Mouse (Mus musculus) hindbrain, embryonic 13.5 days (tissue): ENCODE data around the gene Cdc42bpg. TPM values are rescaled to one million over a fixed set of nuclear protein-coding genes. Genes with fewer than 3 reads are reported as not detected.
"Not testable (repeated sequence)": the region's sequence is repeated elsewhere in the genome, so short reads cannot be mapped to it uniquely, and the experiment has no call there.

Source experiments
- ATAC-seq: fragments of 200-750 bp; cut with Nextera tagmentation; 2 replicates; pipeline ENCODE4 v1.8.0; 2017; ENCODE audit warnings: moderate TSS enrichment; ENCODE audit not compliant: low FRiP score
- H3K27ac ChIP-seq: fragments of 300-500 bp; sonication (generic); 2 replicates; pipeline ENCODE4 v1.5.1; 2015; ENCODE audit warnings: inconsistent platforms, mild to moderate bottlenecking, moderate library complexity
- H3K27me3 ChIP-seq: fragments of 300-500 bp; sonication (generic); 2 replicates; pipeline ENCODE4 v1.6.1; 2015; ENCODE audit warnings: mild to moderate bottlenecking, inconsistent platforms
- H3K36me3 ChIP-seq: fragments of 300-500 bp; sonication (generic); 2 replicates; pipeline ENCODE4 v1.6.1; 2015; ENCODE audit warnings: mild to moderate bottlenecking, inconsistent platforms
- H3K4me1 ChIP-seq: fragments of 300-500 bp; sonication (generic); replicated peaks from 2 replicates; pipeline ENCODE4 v1.6.1; 2015; ENCODE audit warnings: inconsistent platforms
- H3K4me2 ChIP-seq: fragments of 300-500 bp; sonication (generic); 2 replicates; pipeline ENCODE4 v1.6.1; 2015; ENCODE audit warnings: inconsistent platforms, mild to moderate bottlenecking, moderate library complexity
- H3K4me3 ChIP-seq: fragments of 300-500 bp; sonication (generic); 2 replicates; pipeline ENCODE4 v1.5.1; 2015; ENCODE audit warnings: mild to moderate bottlenecking, inconsistent platforms
- H3K9ac ChIP-seq: fragments of 300-500 bp; sonication (generic); 2 replicates; pipeline ENCODE4 v1.6.1; 2015; ENCODE audit warnings: mild to moderate bottlenecking, inconsistent platforms
- H3K9me3 ChIP-seq: fragments of 300-500 bp; sonication (generic); 2 replicates; pipeline ENCODE4 v1.6.1; 2016; ENCODE audit warnings: inconsistent platforms
- WGBS: fragments of 180-500 bp; shearing (Covaris S2); methylation state at CpG from one replicate; pipeline ENCODE4 v1.1.7; 2015; 5-methylcytosine and 5-hydroxymethylcytosine counted together
- polyA plus RNA-seq: library from polyadenylated mRNA; unstranded; fragments of >200 nt; fragmentation: Nextera tagmentation; extraction: Ambion mirVana; gene quantifications from 2 replicates; pipeline ENCODE4 v1.2.1, GENCODE M21; 2015

The Cdc42bpg gene
- polyA plus RNA-seq, 1 experiment from 2014 or later = 0.42 TPM

DNA sequence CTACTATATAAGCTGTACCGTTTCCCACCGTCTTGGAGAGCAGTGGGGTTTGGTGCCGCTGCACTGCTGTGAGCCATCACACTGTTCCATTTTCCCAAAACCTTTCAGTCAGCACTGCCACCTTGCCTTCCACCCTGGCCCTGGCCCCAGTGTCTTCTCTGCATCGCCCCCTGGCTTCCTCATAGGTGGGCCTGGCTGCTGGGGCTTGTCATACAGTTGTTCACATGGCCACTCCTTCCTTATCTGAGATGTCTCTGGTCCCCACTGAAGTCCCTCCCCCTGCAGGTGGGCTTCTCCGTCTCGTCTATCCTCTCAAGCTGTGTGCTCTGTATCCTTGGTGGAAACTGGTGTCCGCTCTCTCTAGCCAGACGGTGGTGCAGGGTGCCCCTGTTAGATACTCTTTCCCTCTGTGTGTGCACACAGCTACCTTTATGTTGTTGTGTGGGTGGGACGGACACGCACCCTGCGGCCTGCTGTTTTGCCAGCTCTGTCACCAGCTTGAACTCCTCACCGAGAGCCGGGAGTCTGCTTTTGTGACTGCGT is 16.5 kb upstream of the Cdc42bpg start:
- Histone ChIP-seq H3K4me2 (no peak overlapping the region), H3K9ac (no peak overlapping the region), H3K4me3 (no peak overlapping the region), H3K36me3 (peaks cover 81% of the 10 kb centered on the region), H3K27me3 (no peaks in the 10 kb centered on the region), H3K27ac (no peak overlapping the region), H3K9me3 (no peaks in the 10 kb centered on the region), H3K4me1 (peaks cover 25% of the 10 kb centered on the region)
- ATAC-seq = no peak
- 94% methylated on average over 14 of the region's 14 CpGs for WGBS

DNA sequence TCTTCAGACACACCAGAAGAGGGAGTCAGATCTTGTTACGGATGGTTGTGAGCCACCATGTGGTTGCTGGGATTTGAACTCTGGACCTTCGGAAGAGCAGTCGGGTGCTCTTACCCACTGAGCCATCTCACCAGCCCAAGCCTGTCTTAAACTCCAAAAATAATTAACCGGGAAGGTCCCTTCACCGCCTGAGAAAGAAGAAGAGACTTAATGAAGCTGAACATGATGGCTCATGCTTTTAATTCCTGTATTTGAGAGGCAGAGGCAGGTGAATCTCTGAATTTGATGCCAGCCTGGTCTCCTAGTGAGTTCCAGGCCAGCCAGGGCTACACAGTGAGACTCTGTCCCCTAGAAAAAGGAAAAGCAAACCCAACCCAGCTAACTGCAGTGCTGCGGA is 15.5 kb upstream of the Cdc42bpg start:
- WGBS = 91% methylated on average over 5 of the region's 6 CpGs
- peaks cover 81% of the 10 kb centered on the region for H3K36me3 ChIP-seq
- ATAC-seq, H3K9me3 ChIP-seq, H3K27ac ChIP-seq, H3K9ac ChIP-seq, H3K27me3 ChIP-seq, H3K4me2 ChIP-seq, H3K4me3 ChIP-seq: not testable (repeated sequence)
- peaks cover 25% of the 10 kb centered on the region for H3K4me1 ChIP-seq

DNA sequence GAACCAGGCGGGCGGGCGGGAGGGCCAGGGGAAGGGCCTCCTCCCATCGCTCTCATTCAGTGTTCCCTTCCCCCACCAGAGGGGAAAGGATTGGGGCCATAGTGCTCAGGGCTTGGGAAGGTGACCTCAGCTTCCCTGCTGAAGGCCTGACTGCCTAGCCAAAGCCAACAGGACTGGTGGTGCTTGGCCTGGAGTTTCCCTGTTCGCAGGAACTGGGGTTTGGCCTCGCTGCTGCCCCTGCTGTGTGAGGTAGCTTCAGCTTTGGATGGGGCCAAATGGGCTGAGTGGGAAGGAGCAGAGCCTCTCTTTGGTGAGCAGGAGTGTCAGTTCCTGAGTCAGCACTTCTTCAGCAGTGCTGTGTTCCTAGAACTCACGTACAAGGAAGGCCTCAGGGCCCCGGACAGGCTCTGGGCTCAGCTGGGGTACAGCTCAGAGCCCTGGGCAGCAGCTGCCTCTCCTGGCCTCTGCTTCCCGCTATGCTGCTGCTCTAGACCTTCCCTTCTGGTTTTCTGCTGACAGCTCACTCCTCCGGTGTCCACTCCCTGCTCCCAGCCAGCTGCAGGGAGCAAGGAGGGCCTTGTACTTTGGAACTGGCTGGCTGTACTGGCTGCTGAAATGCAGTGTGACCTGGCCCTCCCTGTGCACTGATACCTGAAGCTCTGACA is 15.0 kb upstream of the Cdc42bpg start:
- no peaks in the 10 kb centered on the region for H3K9me3 ChIP-seq
- 81% methylated on average over 8 of the region's 10 CpGs for WGBS
- H3K4me3 ChIP-seq = no peak overlapping the region
- no peaks in the 10 kb centered on the region for H3K27me3 ChIP-seq
- peaks cover 81% of the 10 kb centered on the region for H3K36me3 ChIP-seq
- no peak overlapping the region for H3K4me2 ChIP-seq
- peak overlapping the region; percentile 46; the same call in 1 of the 2 replicates for H3K9ac ChIP-seq
- H3K4me1 ChIP-seq = peaks cover 24% of the 10 kb centered on the region
- ATAC-seq = no peak
- no peak overlapping the region for H3K27ac ChIP-seq

DNA sequence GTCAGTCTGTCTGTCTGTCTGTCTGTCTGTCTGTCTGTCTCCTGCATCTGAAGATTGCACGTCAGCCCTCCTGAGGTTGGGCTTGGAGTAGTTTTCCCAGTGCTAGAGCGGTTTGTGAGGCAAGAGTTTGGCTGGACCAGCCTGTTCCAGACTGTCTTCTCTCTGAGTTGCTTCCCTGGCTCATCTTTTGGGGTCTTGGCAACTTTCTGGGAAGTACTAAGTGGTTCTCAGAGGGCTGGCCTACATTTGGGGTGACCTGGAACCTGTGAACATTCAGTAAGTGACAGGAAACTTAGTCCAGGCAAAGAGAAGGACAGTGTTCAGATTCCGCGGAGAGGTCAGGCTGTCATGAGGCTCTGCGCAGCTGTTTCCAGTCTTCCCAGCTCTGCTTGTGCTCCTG is 14.0 kb upstream of the Cdc42bpg start:
- ATAC-seq = no peak
- Histone ChIP-seq H3K9ac (no peak overlapping the region), H3K4me2 (no peak overlapping the region), H3K4me1 (peaks cover 14% of the 10 kb centered on the region), H3K27me3 (no peaks in the 10 kb centered on the region), H3K36me3 (peaks cover 81% of the 10 kb centered on the region), H3K4me3 (no peak overlapping the region), H3K9me3 (no peaks in the 10 kb centered on the region), H3K27ac (no peak overlapping the region)
- WGBS = 89% methylated on average over 5 of the region's 5 CpGs

DNA sequence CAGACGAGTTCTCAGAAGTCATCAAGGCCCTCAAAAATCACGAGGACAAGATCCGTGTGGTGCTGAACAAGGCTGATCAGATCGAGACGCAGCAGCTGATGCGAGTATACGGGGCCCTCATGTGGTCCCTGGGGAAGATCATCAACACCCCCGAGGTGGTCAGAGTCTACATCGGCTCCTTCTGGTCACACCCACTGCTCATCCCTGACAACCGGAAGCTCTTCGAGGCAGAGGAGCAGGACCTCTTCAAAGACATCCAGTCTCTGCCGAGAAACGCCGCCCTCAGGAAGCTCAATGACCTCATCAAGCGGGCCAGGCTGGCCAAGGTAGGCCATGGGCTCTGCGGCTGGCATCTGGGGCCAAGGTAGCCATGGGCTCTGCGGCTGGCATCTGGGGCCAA is 12.0 kb upstream of the Cdc42bpg start:
- H3K27me3 ChIP-seq = no peaks in the 10 kb centered on the region
- peaks cover 6% of the 10 kb centered on the region; the same call in 1 of the 2 replicates for H3K4me1 ChIP-seq
- no peak overlapping the region for H3K4me3 ChIP-seq
- no peak overlapping the region for H3K9ac ChIP-seq
- WGBS = 94% methylated on average over 17 of the region's 17 CpGs
- no peaks in the 10 kb centered on the region for H3K9me3 ChIP-seq
- no peak overlapping the region for H3K4me2 ChIP-seq
- no peak overlapping the region for H3K27ac ChIP-seq
- ATAC-seq = no peak
- peaks cover 92% of the 10 kb centered on the region for H3K36me3 ChIP-seq

DNA sequence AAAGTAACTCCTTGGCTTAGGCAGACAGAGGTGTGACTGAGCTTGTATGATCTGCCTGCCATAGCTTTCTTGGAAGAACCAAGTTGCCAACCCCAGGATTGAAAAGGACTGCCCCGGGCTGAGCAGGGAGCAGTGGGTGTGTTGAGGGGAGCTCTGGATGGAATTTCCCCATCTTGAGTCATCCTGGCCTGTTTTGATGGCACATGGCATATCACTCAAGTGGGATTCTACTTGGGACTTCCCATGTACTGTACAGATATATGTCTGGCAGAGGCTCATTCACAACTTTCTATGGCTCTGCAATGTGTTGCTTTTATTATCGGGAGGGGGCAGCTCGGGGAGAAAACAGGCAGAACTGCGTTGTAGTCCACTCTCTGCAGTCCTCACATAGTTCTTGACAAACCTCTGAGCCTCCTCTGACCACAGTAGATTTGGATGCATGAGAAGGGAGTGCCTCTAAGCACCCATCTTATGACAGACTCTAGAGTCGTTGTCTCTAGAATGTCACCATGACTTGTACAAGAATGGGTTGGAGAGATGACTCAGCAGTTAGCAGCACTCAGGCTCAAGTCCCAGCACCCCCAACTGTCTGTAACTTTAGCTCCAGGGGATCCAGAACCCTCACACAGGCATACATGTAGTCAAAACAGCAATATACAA is 9.6 kb upstream of the Cdc42bpg start:
- Histone ChIP-seq H3K9me3 (no peaks in the 10 kb centered on the region), H3K4me1 (peaks cover 9% of the 10 kb centered on the region; the same call in 1 of the 2 replicates), H3K4me2 (no peak overlapping the region), H3K36me3 (peaks cover 89% of the 10 kb centered on the region), H3K27me3 (no peaks in the 10 kb centered on the region), H3K27ac (no peak overlapping the region), H3K4me3 (no peak overlapping the region), H3K9ac (no peak overlapping the region; the same call in 1 of the 2 replicates)
- ATAC-seq = no peak
- 94% methylated on average over 5 of the region's 5 CpGs for WGBS

DNA sequence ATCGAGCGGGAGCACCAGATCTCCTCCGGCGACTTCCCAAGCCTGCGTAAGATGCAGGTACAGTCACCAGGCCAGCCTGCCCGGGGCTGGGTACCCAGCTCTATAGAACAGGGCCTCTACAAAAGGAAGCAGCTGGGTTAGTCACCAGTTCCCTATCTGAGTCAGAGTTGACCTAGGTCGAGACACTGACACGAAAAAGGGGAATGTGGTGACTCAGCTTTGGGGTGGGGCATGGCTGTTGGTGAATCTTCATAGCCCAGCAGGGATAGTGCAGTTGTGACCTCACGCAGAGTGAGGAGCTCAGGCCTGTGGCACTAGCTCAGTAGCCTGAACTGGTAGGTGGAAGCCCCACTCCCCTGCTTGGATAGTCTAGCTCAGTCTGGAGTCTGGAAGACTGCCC is 8.6 kb upstream of the Cdc42bpg start:
- Histone ChIP-seq H3K27ac (no peak overlapping the region), H3K27me3 (no peaks in the 10 kb centered on the region), H3K9me3 (no peaks in the 10 kb centered on the region), H3K9ac (no peak overlapping the region), H3K4me3 (no peak overlapping the region), H3K4me2 (no peak overlapping the region), H3K4me1 (peaks cover 9% of the 10 kb centered on the region), H3K36me3 (peaks cover 80% of the 10 kb centered on the region)
- ATAC-seq = no peak
- 90% methylated on average over 9 of the region's 9 CpGs for WGBS

DNA sequence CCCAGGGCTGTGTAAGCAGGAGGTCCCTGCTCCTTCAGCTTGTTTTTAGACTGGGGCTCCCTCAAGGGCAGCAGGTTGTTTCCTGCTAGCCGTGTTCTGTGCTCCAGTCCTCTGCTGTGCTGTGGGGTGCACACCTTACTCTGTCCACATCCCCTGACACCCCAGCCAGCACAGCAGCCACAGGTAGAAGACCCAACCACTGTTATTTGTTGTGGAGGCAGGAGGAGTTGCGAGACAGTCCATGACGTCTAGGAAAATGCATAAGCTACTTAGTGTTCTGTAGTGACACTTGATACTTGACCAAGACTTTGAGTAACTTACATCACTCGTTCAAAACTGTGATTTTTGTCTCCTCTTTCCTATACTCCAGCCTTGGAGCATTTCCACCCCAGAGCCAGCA is 7.3 kb upstream of the Cdc42bpg start:
- no peak overlapping the region for H3K9ac ChIP-seq
- no peak overlapping the region for H3K4me2 ChIP-seq
- H3K27me3 ChIP-seq = no peaks in the 10 kb centered on the region
- ATAC-seq = no peak
- peaks cover 9% of the 10 kb centered on the region for H3K4me1 ChIP-seq
- 85% methylated on average over 4 of the region's 4 CpGs for WGBS
- peaks cover 69% of the 10 kb centered on the region for H3K36me3 ChIP-seq
- H3K27ac ChIP-seq = no peak overlapping the region
- no peaks in the 10 kb centered on the region for H3K9me3 ChIP-seq
- no peak overlapping the region for H3K4me3 ChIP-seq

DNA sequence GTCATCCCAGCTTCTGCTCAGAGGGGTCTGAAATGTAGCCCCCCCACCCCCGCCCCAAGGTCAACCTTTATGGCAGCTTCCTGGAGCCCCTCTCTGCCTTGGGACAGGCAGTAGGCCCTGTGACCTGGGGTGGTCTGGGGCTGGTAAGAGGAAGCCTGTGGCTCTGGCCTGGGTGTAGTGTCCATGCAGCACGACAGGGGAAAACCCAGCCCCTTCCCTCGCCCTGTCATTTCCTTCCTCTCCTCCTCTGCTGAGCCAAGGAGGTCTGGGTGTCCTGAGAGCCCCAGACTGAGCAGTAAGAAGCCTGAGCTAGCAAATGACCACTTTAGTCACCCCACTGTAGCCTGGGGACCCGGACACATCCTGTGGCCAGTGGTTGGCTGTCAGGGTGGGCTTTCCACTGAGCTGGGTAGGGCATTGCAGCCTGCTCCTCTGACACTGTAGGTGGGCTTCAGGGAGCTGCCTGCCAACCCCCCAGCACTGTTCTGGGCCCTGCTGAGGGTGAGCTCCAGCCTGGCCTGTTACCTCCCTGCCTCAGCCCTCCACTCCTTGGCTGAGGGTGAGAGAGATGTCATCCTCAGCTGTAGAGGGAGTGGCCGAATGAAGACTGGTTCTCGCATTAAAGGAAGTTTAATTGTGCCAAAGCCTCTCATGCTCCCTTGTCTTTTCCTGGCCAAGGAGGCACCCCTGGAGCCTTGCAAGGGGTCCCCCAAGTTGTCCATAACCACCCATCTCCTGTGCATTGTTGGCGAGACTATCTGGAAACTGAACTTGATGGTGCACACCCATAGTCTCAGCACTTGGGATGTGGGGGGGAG is 6.6 kb upstream of the Cdc42bpg start:
- Histone ChIP-seq H3K9ac (no peak overlapping the region; the same call in 1 of the 2 replicates), H3K4me2 (no peak overlapping the region), H3K4me3 (no peak overlapping the region), H3K4me1 (peaks cover 9% of the 10 kb centered on the region), H3K27me3 (no peaks in the 10 kb centered on the region), H3K27ac (peak overlapping the region; percentile 12; the same call in 1 of the 2 replicates), H3K9me3 (no peaks in the 10 kb centered on the region), H3K36me3 (peaks cover 62% of the 10 kb centered on the region)
- no peak for ATAC-seq
- 92% methylated on average over 7 of the region's 7 CpGs for WGBS

DNA sequence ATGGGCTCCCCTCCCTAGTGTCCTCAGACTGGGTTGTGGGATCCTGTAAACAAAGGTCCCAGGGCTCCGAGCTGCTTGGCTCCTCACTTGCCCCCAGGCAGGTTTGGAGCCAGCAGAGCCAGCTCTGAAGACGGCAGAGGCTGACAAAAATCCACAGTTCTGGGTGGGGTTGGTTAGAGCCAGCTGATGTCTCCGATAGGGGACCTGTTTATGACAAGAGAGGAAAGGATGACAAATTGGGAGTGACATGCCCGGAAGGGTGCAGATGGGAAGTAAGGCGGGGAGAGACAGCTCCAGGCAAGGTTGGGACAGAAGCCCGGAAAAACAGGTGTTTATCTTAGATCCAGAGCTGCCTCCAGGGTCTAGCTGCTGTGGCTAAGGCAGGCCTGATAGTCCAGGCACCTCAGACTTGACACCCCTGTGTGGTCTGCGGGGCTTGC is 5.8 kb upstream of the Cdc42bpg start:
- Histone ChIP-seq H3K4me1 (peaks cover 9% of the 10 kb centered on the region), H3K9me3 (no peaks in the 10 kb centered on the region), H3K9ac (no peak overlapping the region), H3K27me3 (no peaks in the 10 kb centered on the region), H3K4me2 (no peak overlapping the region), H3K4me3 (no peak overlapping the region), H3K27ac (no peak overlapping the region), H3K36me3 (peaks cover 55% of the 10 kb centered on the region)
- 64% methylated on average over 7 of the region's 7 CpGs for WGBS
- no peak for ATAC-seq

DNA sequence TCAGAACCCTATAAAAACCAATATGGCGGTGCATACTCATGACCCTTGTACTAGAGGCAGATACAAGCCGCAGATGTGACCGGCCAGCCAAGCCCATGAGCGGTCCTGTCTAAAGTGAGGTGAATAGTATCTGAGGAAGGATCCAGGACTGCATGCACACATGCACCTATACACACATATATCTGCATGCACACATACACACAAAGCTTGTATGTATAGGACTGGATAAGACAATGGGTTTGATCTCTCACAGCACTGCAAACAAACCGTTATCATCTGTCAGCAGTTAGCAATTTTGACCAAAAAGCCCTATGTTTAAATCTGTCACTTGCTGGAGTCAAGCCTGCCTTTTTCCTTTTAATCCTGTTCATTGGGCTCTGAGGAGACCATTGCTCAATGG is 4.1 kb upstream of the Cdc42bpg start:
- no peak overlapping the region for H3K4me3 ChIP-seq
- no peak overlapping the region for H3K4me2 ChIP-seq
- no peak overlapping the region for H3K9ac ChIP-seq
- no peaks in the 10 kb centered on the region for H3K27me3 ChIP-seq
- no peaks in the 10 kb centered on the region for H3K9me3 ChIP-seq
- H3K4me1 ChIP-seq = peaks cover 16% of the 10 kb centered on the region
- ATAC-seq = no peak
- WGBS = 94% methylated on average over 5 of the region's 5 CpGs
- H3K27ac ChIP-seq = no peak overlapping the region
- H3K36me3 ChIP-seq = peaks cover 38% of the 10 kb centered on the region

DNA sequence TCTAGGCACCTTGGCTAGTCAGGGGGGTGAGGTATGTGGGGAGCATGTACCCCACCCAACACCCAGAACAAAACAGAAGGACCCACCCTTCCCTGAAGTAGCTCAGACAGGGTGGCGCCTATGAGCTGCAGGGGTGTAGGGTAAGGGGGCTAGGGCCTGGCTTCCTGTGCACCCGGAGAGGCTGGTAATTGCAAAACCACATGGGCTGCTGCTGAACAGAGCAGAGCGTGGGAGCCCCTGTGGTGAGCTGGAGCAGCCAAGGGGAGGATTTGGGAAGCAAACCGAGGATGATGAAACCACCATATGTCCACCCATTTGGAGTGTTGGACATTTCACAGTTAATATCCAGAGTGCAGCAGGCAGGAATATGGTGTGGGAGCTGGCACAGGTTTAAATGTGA is 3.7 kb upstream of the Cdc42bpg start:
- no peak for ATAC-seq
- Histone ChIP-seq H3K4me3 (no peak overlapping the region), H3K4me1 (peaks cover 19% of the 10 kb centered on the region), H3K27me3 (0 out of 2 replicates have a peak, but pooled peaks cover 2% of the 10 kb centered on the region), H3K27ac (no peak overlapping the region), H3K4me2 (no peak overlapping the region), H3K9me3 (no peaks in the 10 kb centered on the region), H3K36me3 (peaks cover 34% of the 10 kb centered on the region), H3K9ac (no peak overlapping the region; the same call in 1 of the 2 replicates)
- WGBS = 52% methylated on average over 4 of the region's 4 CpGs
